Mouse (Mus musculus): ENCODE results near the gene Armt1. TPM values are rescaled to one million over a fixed set of nuclear protein-coding genes. Genes with fewer than 3 reads are reported as not detected.

Gene Armt1
- polyA plus RNA-seq, 1 experiment from 2014 or later: 10.3 TPM

DNA sequence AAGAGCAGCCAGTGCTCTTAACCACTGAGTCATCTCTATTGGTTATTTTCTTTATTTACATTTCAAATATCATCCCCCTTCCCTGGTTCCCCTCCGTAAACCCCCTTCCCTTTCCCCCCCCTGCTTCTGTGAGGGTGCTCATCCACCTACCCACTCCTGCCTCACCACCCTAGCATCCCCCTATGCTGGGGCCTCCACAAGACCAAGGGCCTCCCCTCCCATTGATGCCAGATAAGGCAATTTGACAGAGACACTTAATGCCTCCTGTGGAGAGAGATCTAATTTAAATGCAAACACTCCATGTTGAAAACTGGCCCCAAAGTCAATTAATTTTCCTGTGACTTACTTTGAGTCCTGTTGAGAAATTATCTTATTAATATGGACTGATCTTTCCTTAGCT, 59.8 kb downstream of the Armt1 start:
- 33% methylated on average over 1 of the region's 1 CpGs for WGBS
- no peak for ATAC-seq (ENCODE audit: low FRiP score, low read depth)
- Histone ChIP-seq H3K27me3 (no peaks in the 10 kb centered on the region), H3K4me1 (replicated peaks) (no peaks in the 10 kb centered on the region), H3K9ac (no peak overlapping the region), H3K36me3 (no peaks in the 10 kb centered on the region), H3K27ac (replicated peaks) (no peak overlapping the region), H3K9me3 (no peaks in the 10 kb centered on the region), H3K4me2 (no peak overlapping the region), H3K4me3 (no peak overlapping the region)

DNA sequence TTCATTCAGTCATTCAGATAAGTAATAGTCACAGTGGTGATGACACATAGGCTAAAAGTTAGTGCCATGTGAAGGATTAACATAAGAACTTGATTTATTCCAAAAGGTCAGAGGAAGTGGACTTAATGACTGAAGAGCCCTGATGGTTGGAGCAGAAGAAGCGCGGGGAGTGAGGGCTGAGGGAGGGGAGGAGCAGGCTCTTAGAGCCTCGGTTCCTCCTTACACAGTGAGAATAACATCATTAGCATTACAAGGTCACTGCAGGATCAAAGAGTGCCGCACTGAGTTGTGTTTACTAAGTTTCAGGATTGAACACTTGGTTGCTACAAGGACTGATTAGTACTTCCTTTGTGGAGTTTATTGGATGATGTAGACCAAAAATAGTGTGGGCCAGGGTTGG, 60.6 kb downstream of the Armt1 start:
- 10% methylated on average over 4 of the region's 4 CpGs for WGBS
- no peak for ATAC-seq (ENCODE audit: low FRiP score, low read depth)

DNA sequence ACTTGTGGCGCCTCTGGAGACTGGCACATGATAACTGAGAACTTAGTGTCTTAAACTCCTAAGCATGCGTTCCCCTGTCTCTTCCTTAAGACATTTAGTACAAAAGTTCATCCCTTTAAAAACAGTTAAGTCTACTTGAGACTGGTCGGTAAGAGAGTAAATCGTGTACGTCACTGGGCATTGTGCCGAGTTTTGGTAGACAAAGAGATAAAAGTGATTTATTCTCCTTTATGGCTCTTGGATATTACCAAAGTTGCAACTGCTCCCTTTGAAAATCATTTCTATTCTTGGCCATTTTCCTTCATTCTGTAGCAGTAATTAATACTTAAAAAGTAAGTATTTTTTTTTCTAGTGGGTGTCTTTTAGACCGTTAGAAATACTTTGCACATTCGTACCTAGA, 71.0 kb downstream of the Armt1 start:
- no peak overlapping the region for H3K4me2 ChIP-seq
- H3K4me3 ChIP-seq: no peak overlapping the region
- H3K36me3 ChIP-seq: no peaks in the 10 kb centered on the region
- no peak overlapping the region for H3K9ac ChIP-seq
- no peaks in the 10 kb centered on the region for H3K4me1 ChIP-seq (replicated peaks)
- no peaks in the 10 kb centered on the region for H3K9me3 ChIP-seq
- ATAC-seq (ENCODE audit: low FRiP score, low read depth): no peak
- H3K27me3 ChIP-seq: no peaks in the 10 kb centered on the region
- WGBS: 90% methylated on average over 8 of the region's 8 CpGs
- H3K27ac ChIP-seq (replicated peaks): no peak overlapping the region

More for the DNA sequence above, 60.6 kb downstream of the Armt1 start:
- no peak overlapping the region for H3K9ac ChIP-seq
- no peak overlapping the region for H3K4me3 ChIP-seq
- H3K36me3 ChIP-seq: no peaks in the 10 kb centered on the region
- H3K4me2 ChIP-seq: no peak overlapping the region
- H3K27me3 ChIP-seq: no peaks in the 10 kb centered on the region
- no peak overlapping the region for H3K27ac ChIP-seq (replicated peaks)
- no peaks in the 10 kb centered on the region for H3K9me3 ChIP-seq
- H3K4me1 ChIP-seq (replicated peaks): no peaks in the 10 kb centered on the region

Other genes starting within 250 kb of the Armt1 start
- 46.6 and 48.0 TPM in 2 replicates for gene Akap12, start 166.1 kb upstream of the Armt1 start, polyA plus RNA-seq (2015; fragmentation: Nextera tagmentation; extraction: Ambion mirVana)
- 14.9 and 15.0 TPM in 2 replicates for gene Zbtb2, start 44.4 kb upstream of the Armt1 start, polyA plus RNA-seq (2015; fragmentation: Nextera tagmentation; extraction: Ambion mirVana)
- gene Rmnd1, start 79 bp upstream of the Armt1 start, polyA plus RNA-seq (2015; fragmentation: Nextera tagmentation; extraction: Ambion mirVana): 47.0 and 49.1 TPM in 2 replicates
- 0.24 and 0.32 TPM in 2 replicates for gene Ccdc170, start 50.0 kb downstream of the Armt1 start, polyA plus RNA-seq (2015; fragmentation: Nextera tagmentation; extraction: Ambion mirVana)
- 0.45 and 0.49 TPM in 2 replicates for gene Esr1, start 179.1 kb downstream of the Armt1 start, polyA plus RNA-seq (2015; fragmentation: Nextera tagmentation; extraction: Ambion mirVana)